Mouse (Mus musculus): ENCODE data around the gene Dcaf5.

The Dcaf5 gene

DNA sequence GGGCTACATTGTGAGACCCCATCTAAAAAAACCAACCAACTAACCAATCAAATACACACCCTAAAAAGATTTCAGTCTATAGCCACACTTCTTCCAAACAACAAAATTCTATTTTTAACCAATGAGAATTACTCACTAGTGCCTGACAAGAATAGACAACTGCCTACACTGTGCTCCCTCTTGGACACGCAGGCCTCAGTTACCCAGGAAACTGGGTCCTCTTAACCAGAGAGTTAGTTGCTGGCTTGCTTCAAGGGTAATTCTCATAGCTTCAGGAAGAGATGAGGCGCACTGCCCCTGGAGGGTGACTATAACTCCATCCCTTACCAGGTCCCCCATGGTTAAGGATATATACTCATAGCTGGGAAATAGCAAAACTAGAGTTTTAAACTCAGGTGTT, 95.5 kb downstream of the Dcaf5 start:
- DNase-seq (ENCODE audit: low read depth, low spot score) = no peak

GRCm38 (mm10) chr12:80334162-80334561, 102.2 kb downstream of the Dcaf5 start:
- DNase-seq (ENCODE audit: low read depth, low spot score) = no peak

DNA sequence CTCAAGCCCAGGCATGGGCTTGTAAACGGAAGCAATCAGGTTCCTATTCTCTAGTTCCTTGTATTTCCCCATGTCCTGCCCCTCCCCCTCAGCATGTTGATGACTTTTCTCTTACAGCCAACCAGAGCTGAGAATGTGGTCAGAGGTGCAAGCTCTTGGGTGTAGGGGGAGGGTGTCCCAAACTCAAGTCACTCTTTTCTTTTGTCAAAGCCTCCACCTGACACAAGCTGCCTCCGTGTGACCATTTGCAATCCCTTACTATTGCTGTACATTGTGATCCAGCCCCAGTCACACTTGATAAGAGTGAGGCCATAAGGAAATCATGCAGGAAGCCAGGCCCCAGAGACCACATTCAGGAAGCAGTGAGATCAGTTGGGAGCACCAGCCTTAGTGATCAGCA, 104.8 kb downstream of the Dcaf5 start:
- no peak for DNase-seq (ENCODE audit: low read depth, low spot score)

DNA sequence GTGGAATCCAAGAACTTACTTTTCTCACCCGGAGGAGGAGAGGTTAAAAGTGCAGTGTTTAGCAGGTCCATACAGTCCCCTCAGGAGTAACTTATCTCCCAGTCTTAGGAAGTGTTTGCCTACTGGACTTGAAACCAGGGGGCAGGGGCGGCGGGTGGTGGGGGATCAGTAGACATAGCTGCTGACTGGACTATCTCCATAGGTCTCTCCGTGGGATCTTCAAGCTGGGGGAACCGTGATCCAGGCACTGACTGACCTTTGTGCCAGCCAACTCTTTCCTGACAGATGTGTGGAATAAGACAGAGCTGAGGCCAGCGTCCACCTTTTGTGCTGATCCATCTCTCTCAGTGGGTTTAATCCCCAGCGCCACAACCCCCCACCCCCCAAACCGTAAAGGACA, 105.6 kb downstream of the Dcaf5 start:
- no peak for DNase-seq (ENCODE audit: low read depth, low spot score)

- no peak for DNase-seq (ENCODE audit: low read depth, low spot score)
Observed at GRCm38 (mm10) chr12:80329641-80330040, 106.8 kb downstream of the Dcaf5 start.

DNA sequence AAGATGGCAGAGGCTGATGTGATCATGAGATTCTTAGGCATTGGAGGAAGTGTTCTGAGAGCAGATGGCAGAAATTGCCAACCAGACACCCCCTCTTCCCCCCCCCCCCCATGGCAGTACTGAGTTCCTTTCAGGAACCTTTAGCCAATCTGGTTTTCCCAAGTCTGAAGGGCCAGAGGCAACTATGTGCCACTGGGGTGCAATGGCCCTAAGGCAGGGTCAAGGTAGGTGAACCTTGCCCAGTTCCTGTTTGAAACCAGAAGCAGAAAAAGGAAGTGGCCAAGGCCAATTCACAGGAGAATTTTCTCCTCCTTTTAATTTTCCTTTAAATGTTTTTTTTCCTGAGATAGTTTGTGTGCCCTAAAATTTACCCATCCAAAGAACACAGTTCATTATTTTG, 110.4 kb downstream of the Dcaf5 start:
- no peak for DNase-seq (ENCODE audit: low read depth, low spot score)

DNA sequence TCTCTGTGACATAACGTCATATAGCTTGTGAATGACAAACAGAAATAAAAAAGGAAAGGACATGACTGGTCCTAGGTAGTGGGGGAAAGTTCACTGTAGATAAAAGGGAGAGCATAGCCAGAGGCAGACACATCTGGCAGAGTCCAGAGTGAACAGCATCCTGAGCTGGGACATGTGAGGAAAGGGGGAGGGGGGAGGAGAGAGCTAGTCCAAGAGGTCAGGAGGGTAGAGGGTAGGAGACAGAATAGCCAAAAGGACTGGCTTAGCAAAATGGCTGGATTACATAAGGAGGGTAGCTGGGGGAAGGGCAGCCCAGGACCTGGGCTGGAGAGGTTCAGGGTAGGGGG, 111.6 kb downstream of the Dcaf5 start:
- DNase-seq (ENCODE audit: low read depth, low spot score) = no peak

DNA sequence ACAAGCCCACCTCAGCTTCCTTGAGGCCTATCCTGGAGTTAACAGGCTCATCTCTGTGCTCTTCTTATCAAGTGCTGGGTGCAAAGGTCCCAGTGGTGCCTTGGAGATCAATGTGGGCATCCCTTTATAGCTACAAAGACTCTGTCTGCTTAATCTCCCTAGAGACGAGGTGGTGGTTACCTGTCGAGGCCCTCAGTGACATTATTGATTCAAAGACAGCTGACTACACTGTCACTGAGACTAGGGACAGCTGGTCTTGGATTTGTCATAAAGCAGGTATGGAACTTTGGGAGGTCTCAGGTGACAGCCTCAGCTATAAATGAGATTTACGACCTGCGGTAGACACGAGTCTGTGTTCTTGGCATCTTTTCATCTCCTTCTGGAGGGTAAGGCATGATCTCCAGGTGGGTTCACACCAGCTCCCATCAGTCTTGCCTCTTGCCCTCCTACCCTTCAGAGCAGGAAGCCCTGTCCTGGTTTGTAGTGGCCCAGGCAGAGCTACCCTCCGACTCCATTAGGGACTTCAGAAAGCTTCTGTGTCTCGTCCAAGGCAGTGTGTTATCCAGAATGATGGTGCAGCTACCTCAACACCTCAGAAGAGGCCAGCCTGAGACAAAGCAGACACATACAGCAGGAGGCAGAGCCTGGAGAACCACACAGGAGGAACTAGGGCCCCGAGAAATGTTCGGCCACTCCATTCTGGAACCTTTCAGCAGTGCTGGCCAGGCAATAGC, 112.2 kb downstream of the Dcaf5 start:
- DNase-seq (ENCODE audit: low read depth, low spot score) = no peak

DNA sequence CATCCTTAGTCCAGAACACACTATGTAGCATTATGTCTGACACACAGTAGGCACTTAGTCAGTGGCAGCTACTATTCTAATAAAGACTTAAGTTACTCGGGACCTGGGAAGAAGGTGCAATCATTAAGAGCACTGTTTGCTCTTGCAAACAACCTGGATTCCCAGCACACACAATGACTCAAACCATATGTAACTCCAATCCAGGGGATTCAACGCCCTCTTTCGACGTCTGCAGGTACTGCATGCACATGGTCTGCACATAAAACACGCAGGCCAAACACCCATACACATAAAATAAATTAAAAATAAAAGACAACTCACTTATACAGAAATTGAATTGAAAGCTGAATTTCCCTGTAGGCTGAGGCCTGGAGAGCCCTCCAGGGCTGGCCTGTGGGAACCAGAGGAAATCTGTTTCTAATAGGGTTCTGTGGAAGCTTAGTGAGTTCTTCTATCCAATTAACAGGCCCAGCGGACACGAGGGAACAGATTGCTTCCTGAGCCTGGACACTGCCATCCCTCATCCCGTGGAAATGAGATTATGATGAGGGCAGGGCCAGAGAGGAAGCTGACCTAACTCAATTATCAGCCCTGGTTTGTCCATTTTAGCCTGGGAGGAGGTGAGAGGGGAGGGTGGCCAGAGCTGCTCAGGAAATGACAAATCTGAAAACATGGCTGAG, 112.9 kb downstream of the Dcaf5 start:
- DNase-seq (ENCODE audit: low read depth, low spot score) = no peak

- no peak for DNase-seq (ENCODE audit: low read depth, low spot score)
Observed at GRCm38 (mm10) chr12:80322494-80322893, 113.9 kb downstream of the Dcaf5 start.

DNA sequence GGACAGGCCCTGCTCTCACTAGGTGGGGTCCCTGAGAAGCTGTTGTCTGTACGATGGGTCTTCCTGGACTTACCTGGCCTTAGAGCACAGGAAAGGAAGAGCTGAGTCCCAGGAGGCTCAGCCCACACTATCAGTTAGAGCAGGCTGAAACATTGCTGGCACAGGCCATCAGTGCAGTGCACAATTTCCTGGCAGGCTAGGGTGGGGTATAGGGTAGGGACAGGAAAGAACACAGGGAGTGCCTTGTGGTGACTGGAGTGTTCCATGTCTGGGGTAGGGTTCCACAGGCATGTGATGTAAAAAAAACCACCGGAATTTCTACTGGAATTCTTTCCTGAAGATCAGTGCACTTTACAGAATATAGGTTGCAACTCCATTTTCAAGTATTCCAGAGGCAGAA, 117.3 kb downstream of the Dcaf5 start:
- no peak for DNase-seq (ENCODE audit: low read depth, low spot score)

DNA sequence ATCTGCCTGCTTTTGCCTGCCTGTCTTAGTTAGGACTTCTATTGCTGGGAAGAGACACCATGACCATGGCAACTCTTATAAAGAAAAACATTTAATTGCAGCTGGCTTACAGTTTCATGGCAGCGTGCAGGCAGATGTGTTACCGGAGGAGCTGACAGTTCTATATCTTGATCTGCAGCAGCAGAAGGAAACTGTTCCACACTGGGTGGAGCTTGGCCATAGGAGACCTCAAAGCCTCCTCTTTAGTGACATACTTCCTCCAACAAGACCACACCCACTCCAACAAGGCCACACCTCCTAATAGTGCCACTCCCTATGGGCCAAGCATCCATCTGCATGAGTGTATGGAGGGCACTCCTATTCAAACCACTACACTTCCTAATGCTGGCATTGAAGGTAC, 121.1 kb downstream of the Dcaf5 start:
- DNase-seq (ENCODE audit: low read depth, low spot score) = no peak

DNA sequence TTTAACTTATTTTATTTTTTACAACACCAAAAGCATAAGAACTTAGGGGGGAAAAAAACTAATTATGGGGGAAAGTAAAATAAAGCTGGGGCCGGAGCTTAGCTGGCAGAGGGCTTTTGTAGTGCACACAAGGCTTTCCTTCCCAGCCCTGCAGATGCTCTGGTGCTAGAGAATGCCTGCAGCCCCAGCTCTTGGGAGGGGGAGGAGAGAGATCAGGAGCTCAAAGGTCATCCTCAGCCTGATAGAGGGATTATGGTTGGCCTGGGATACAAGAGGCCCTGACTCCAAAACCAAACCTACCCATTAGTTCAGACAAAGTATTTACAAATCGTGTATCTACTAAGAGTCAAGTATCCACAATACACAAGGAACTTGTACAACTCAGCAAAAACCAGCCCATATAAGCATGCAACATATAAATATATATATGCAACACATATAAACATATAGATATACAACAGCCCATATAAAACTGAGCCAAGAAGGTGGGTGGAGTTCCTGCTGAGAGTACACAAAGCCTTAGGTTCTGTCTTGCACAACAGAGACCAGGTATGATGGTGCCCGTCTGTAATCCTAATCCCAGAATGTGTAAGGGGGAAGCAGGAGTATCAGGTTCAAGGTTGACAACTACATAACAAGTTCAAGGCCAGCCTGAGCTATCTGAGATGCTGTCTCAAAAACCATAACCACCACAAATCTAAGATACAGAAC, 124.3 kb downstream of the Dcaf5 start:
- no peak for DNase-seq (ENCODE audit: low read depth, low spot score)

- DNase-seq (ENCODE audit: low read depth, low spot score) = no peak
Observed at GRCm38 (mm10) chr12:80307556-80307955, 128.8 kb downstream of the Dcaf5 start.

DNA sequence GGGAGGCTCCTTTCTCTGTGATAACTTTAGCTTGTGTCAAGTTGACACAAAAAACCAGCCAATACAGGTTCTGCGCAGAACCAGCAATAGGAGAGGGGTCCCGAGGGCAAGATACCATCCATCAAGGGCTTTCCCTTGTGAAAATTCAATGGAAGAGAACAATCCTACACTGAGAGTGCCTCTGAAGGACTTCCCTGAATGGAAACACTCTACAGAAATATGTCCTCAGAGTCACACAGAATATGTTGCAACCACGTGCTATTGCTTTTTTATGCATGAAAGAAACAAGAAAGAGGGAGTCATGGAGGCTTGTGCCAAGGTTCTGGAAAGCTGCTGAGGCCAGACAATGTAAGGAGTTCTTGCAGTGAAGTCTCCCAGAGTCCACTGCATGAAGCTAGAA, 131.9 kb downstream of the Dcaf5 start:
- DNase-seq (ENCODE audit: low read depth, low spot score) = no peak

- DNase-seq (ENCODE audit: low read depth, low spot score) = no peak
Observed at GRCm38 (mm10) chr12:80300833-80301456, 135.5 kb downstream of the Dcaf5 start.

DNA sequence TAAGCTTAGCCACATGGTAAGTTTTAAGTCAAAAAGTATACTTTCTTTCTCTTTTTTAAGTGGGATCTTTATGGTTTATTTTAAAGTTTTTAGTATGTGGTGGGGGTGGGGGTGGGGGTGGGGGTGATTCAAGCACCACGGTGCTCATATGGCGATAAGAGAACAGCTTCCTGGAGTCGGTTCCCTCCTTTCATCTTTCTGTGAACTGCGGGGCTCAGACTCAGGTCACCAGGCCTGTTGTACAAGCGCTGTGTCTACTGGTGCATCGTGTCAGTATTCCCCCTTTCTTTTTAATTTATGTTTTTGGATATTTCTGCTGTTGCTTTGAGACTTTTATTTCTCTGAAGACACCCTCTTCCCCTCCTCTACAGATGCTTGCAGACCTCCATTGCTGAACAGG, 137.7 kb downstream of the Dcaf5 start:
- no peak for DNase-seq (ENCODE audit: low read depth, low spot score)

GRCm38 (mm10) chr12:80291895-80292435, 144.4 kb downstream of the Dcaf5 start:
- no peak for DNase-seq (ENCODE audit: low read depth, low spot score)

DNA sequence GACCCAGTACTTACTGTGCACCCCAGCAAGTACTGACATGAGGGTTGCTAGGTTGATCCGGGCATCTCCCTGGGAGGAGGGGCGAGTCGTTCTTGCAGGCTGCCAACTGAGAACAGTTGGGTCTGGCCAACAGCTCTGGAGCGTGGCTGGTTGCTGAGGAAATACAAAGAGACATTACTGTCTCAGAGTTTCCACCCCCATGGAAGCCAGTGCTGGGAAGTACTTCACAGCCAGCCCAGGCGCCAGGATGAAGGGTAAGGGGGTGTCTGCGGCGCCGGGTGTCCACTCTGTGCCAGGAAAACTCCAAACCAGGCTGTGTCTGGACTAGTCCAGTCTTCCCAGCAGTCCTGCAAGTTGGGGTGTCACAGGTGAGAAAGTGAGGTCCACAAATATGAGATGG, 145.4 kb downstream of the Dcaf5 start:
- no peak for DNase-seq (ENCODE audit: low read depth, low spot score)

DNA sequence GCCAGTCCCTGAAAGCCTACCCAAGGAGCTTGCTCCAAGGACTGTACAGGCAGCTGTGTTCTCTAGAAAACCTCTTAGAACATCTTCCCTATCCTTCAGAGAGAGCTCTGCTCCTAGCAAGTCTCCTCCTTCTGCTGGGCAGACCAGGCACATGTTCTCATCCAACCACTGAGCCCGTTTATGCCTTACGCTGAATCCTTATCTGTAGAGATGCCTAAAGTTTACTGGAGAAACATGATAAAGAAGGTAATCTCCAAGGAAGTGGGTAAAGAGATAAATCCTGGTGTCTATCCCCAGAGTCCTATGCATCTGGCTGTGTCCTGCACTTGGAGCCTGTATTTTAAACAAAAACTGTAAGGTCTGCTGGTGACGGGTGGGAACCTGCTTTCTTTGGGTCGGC, 145.9 kb downstream of the Dcaf5 start:
- DNase-seq (ENCODE audit: low read depth, low spot score) = no peak

GRCm38 (mm10) chr12:80289722-80290121, 146.7 kb downstream of the Dcaf5 start:
- no peak for DNase-seq (ENCODE audit: low read depth, low spot score)

DNA sequence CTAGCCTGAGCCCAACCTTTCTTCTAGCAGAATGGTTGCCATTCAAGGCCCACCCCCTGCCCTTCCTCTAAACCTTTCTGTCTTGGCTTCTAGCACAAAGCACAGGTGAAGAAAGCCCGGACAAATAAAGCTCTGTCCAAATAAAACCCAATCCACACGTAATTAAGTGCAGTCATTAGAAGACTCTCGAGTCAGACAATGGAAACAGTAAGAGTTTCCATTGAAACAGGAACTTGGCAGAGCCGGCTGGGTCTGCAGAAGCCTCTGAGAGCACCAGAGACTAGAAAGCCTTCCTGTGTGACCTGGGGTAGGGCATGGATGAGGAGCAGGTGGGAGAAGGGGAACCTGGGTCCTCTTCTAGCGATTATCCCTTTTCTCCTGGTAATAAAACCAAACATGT, 150.5 kb downstream of the Dcaf5 start:
- DNase-seq (ENCODE audit: low read depth, low spot score) = no peak

Data from WW6 (cell line).